Mouse (Mus musculus) MEL-GATA-1-ER (cell line): Measurements from ENCODE around the gene Tex36.
A peak's percentile ranks its signal among the peaks of the same experiment; 100 is the strongest.

Experiments
- DNase-seq: peaks from one replicate; pipeline ENCODE4 v3.0.0-alpha.2; 2012; ENCODE audit warnings: low read depth; ENCODE audit errors: extremely low read depth

The Tex36 gene

GRCm38 (mm10) chr7:133600558-133600957, 1.4 kb downstream of the Tex36 start:
- no peak for DNase-seq

- no peak for DNase-seq
Measured at GRCm38 (mm10) chr7:133591750-133592149, 10.2 kb downstream of the Tex36 start.

GRCm38 (mm10) chr7:133583216-133583615, 18.7 kb downstream of the Tex36 start:
- DNase-seq, result no peak

- DNase-seq, result no peak
Measured at GRCm38 (mm10) chr7:133580296-133580640, 21.7 kb downstream of the Tex36 start.

GRCm38 (mm10) chr7:133579491-133580295, 22.3 kb downstream of the Tex36 start:
- no peak for DNase-seq

GRCm38 (mm10) chr7:133576825-133577224, 25.1 kb downstream of the Tex36 start:
- DNase-seq, result no peak

- DNase-seq, result no peak
Measured at GRCm38 (mm10) chr7:133576281-133576680, 25.7 kb downstream of the Tex36 start.

- no peak for DNase-seq
Measured at GRCm38 (mm10) chr7:133571927-133572326, 30.0 kb downstream of the Tex36 start.

- DNase-seq, result no peak
Measured at GRCm38 (mm10) chr7:133569194-133569880, 32.6 kb downstream of the Tex36 start.

- DNase-seq, result peak; percentile 96
Measured at GRCm38 (mm10) chr7:133564600-133564999, 37.4 kb downstream of the Tex36 start.

GRCm38 (mm10) chr7:133563175-133563824, 38.7 kb downstream of the Tex36 start:
- DNase-seq, result peak; percentile 55

GRCm38 (mm10) chr7:133555786-133556492, 46.0 kb downstream of the Tex36 start:
- DNase-seq, result no peak

- no peak for DNase-seq
Measured at GRCm38 (mm10) chr7:133552306-133552991, 49.5 kb downstream of the Tex36 start.

- DNase-seq, result no peak
Measured at GRCm38 (mm10) chr7:133551000-133551399, 51.0 kb downstream of the Tex36 start.

GRCm38 (mm10) chr7:133548434-133548833, 53.5 kb downstream of the Tex36 start:
- DNase-seq, result no peak

- no peak for DNase-seq
Measured at GRCm38 (mm10) chr7:133545631-133546030, 56.3 kb downstream of the Tex36 start.

- DNase-seq, result no peak
Measured at GRCm38 (mm10) chr7:133544966-133545365, 57.0 kb downstream of the Tex36 start.

GRCm38 (mm10) chr7:133543131-133543530, 58.8 kb downstream of the Tex36 start:
- DNase-seq, result no peak

GRCm38 (mm10) chr7:133537366-133537765, 64.6 kb downstream of the Tex36 start:
- DNase-seq, result no peak
